Mouse (Mus musculus): ENCODE results near the gene Barhl2.

Barhl2 gene

GRCm38 (mm10) chr5:106455106-106455920 is 2.7 kb downstream of the Barhl2 start:
- no peak for DNase-seq (ENCODE audit: low spot score in 2 of 2)

GRCm38 (mm10) chr5:106454411-106455105 is 3.4 kb downstream of the Barhl2 start:
- DNase-seq (ENCODE audit: low spot score in 2 of 2): no peak

- DNase-seq (ENCODE audit: low spot score in 2 of 2): no peak
Observed at GRCm38 (mm10) chr5:106453886-106454321, 4.1 kb downstream of the Barhl2 start.

- DNase-seq (ENCODE audit: low spot score in 2 of 2): no peak
Observed at GRCm38 (mm10) chr5:106453181-106453885, 4.6 kb downstream of the Barhl2 start.

- no peak for DNase-seq (ENCODE audit: low spot score in 2 of 2)
Observed at GRCm38 (mm10) chr5:106452686-106453085, 5.3 kb downstream of the Barhl2 start.

GRCm38 (mm10) chr5:106451681-106452440 is 6.1 kb downstream of the Barhl2 start:
- DNase-seq (ENCODE audit: low spot score in 2 of 2): no peak

GRCm38 (mm10) chr5:106450426-106451160 is 7.4 kb downstream of the Barhl2 start:
- DNase-seq (ENCODE audit: low spot score in 2 of 2): no peak

GRCm38 (mm10) chr5:106449720-106450425 is 8.1 kb downstream of the Barhl2 start:
- DNase-seq (ENCODE audit: low spot score in 2 of 2): no peak

- no peak for DNase-seq (ENCODE audit: low spot score in 2 of 2)
Observed at GRCm38 (mm10) chr5:106448798-106449125, 9.2 kb downstream of the Barhl2 start.

GRCm38 (mm10) chr5:106447951-106448797 is 9.8 kb downstream of the Barhl2 start:
- no peak for DNase-seq (ENCODE audit: low spot score in 2 of 2)

GRCm38 (mm10) chr5:106447091-106447820 is 10.7 kb downstream of the Barhl2 start:
- DNase-seq (ENCODE audit: low spot score in 2 of 2): no peak

- no peak for DNase-seq (ENCODE audit: low spot score in 2 of 2)
Observed at GRCm38 (mm10) chr5:106446593-106446992, 11.4 kb downstream of the Barhl2 start.

- DNase-seq (ENCODE audit: low spot score in 2 of 2): no peak
Observed at GRCm38 (mm10) chr5:106445681-106446080, 12.3 kb downstream of the Barhl2 start.

- no peak for DNase-seq (ENCODE audit: low spot score in 2 of 2)
Observed at GRCm38 (mm10) chr5:106438916-106439315, 19.1 kb downstream of the Barhl2 start.

GRCm38 (mm10) chr5:106426069-106426468 is 31.9 kb downstream of the Barhl2 start:
- DNase-seq (ENCODE audit: low spot score in 2 of 2): no peak

GRCm38 (mm10) chr5:106420871-106421270 is 37.1 kb downstream of the Barhl2 start:
- DNase-seq (ENCODE audit: low spot score in 2 of 2): peak in 1 of 2 experiments; percentile 5

GRCm38 (mm10) chr5:106420370-106420769 is 37.6 kb downstream of the Barhl2 start:
- no peak for DNase-seq (ENCODE audit: low spot score in 2 of 2)

GRCm38 (mm10) chr5:106417210-106417609 is 40.8 kb downstream of the Barhl2 start:
- no peak for DNase-seq (ENCODE audit: low spot score in 2 of 2)

- no peak for DNase-seq (ENCODE audit: low spot score in 2 of 2)
Observed at GRCm38 (mm10) chr5:106416550-106416949, 41.4 kb downstream of the Barhl2 start.

Measured in frontal cortex, postnatal 10 days (tissue).